Mouse (Mus musculus) fibroblast of lung, adult 2 months (primary cell): Measurements from ENCODE around the gene Reln.

Experiments used
- DNase-seq: peaks from one replicate; pipeline ENCODE4 v3.0.0-alpha.2; 2011; ENCODE audit warnings: low read depth

The Reln gene

DNA sequence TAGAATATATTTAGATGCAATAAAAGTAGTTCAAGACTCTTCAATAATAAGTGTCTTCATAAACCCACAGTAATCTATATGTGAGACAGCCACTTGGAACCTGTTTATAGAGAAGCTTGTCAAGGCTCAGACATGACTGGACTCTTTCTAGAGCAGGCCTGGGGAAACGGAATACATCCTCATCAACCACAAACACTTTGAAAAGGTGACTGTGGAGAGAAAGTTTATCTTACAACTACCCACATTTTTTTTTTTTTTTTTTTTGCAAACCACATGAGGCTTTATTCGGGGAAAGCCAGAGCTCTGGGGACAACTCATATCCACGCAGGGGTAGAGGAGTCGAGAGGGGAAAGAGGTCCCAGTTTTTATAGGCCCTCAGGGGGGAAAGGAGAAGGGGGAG is 36.6 kb downstream of the Reln start:
- DNase-seq: no peak

DNA sequence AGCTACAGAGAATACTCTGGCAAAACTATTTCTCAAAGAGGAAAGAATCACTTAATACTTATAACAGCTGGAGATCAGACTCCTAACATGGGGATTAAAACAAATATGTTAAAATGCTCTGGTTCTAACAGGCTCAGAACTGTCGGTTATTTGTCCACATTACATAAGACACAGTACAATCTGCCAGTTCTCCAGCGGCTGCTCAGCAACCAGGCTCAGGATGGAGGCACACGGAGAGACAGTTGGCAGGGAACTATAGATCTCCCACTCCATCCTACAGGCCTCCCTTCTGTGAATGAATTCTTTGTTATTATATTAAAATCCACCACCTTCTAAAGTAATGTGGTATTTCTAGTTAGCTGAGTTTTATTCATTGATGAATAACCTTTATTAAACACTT is 37.4 kb downstream of the Reln start:
- no peak for DNase-seq

DNA sequence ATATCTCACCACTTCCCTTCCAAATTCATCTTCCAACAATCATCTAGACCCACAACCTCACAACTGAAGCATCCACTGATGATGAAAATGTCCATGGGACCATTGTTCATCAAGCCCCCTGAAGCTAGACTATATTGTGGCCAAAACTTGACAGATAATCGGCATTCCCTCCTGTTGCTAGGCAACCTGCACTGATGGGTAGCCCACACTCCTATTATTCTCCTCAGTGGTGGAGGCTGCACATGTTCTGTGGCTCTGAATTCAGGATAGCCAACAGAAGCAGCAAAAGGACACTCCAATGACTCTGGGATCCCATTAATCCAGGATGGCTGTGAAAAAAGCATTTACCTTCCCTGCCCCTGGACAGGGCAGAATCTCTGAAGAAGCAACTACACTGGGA is 40.8 kb downstream of the Reln start:
- DNase-seq: no peak

DNA sequence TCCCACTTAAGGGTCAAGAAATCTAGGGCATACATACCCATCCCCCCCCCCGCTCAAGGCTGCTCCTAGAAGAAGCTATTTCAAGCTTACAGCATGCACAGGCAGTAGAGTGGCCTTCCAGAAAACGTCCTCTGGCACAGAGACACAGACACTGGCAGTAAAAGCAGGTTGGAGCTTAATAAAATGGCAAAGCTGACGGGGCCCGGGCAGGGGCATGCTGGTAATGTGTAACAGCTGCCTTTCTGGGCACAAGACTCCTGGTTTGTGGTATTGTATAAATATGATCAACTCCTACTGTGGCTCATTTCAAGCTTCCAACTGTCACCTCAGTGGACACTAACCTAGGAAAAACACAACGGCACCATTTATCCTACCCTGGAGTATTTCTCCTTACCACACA is 42.2 kb downstream of the Reln start:
- no peak for DNase-seq

DNA sequence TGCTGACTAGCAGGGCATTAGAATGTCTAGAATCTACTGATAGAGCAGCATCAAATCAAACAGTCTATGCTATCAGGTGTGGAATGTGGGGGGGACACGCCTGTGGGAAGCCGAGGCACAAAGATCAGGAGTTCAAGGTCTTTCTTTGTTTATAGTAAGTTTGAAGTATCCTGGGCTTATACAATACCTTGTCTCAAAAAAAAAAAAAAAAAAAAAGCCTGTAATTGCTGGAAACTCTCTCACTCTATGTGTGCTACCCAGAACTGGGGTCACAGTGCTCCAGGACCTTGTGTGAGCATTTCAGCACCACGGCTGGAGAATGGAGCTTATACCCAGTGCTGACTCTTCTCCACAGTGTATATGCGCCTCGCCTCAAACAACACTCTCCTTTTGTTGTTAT is 43.7 kb downstream of the Reln start:
- no peak for DNase-seq

DNA sequence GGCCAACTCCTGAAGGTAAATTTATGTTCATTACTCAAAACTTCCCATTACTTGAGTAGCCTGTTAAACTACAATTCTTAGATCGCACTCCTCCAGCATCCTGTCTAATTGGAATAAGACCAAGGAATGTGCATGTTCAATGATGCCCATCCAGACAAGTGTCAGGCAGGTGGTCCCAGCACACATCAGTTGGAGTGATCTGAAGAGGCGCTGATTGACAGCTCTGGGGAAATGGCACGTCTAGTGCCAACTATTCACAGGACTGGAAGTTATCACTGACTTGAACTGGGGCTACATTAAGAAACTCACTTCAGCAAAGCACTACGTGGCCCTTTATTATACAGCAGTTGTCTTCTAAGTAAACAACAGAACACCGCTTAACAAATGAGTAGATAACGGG is 44.5 kb downstream of the Reln start:
- DNase-seq: no peak

DNA sequence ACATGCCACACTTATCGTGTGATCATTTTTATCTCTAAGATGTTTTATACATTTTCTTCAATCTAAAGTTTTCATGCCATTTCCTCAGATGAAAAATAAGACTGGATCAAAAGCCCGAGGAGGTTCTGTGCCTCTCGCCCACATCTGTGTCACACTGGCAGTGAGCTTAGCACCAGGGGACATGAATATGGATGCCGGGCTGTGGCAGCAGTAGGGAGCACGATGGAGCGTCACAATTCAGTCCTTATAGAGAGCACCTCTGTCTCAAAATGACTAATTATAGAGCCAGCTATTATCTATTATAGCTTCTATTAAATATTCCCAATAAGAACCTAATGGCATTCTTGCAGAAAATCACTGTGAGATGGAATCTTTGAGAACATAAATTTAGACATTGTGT is 49.3 kb downstream of the Reln start:
- DNase-seq: no peak

DNA sequence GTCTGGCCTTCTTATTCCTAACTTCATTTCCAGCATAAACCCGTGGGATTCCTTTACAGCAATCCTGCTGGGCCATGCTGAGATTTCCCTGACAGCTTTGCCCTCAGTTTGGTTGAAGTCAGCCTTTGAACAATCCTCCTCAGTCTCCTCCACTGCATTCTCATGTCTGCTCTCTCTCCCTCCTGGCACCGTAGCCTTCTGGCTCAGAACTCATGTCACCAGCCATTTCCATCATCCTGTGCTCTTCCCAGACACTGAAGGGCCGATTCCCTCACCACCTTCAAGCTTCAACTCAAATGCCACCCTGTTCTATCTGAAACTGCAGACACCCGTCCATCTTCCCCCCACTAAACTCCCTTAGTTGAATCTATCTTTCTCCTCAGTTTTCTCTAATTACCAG is 53.1 kb downstream of the Reln start:
- DNase-seq: no peak

DNA sequence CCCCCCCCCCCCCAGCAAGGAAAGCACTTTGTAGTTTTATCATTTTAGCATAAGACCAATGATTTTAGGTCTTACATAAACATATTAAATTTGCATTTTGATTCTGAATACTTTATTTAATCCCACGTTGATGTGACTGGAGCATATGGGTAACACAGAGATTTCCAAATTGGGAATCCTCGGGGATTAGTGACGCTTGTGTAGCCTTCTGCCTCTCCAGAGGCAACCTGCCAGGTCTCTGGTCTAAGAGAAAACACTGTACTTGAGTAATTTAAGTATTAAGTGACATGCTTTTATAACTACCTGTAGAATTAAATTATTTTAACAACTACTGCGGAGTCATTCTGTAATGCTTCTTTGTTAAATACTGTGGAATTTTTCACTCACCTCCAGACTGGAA is 59.1 kb downstream of the Reln start:
- DNase-seq: no peak

DNA sequence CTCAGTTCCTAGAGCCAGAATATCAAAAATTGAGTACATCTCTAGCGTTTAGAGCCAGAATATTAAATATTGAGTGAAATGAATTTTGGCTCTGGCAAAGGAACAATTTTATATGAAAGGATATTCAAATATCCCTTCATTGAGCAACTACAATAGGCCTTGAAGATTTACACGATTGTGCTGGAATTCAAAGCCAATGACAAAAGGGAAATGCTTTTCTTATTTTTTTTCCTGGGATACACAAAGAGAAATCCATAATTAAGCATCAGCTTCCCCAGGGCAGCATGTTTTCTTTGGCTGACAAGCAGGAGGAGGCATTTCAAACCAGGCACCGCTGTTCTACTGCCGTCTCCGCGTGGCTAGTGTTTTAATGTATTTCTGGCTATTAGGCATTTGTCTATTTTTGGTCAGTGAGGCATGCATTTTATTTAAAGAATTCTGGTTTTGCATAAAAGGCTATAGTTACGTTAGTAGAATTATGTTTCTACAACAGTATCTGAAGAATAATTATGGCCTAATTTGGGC is 62.3 kb downstream of the Reln start:
- no peak for DNase-seq

DNA sequence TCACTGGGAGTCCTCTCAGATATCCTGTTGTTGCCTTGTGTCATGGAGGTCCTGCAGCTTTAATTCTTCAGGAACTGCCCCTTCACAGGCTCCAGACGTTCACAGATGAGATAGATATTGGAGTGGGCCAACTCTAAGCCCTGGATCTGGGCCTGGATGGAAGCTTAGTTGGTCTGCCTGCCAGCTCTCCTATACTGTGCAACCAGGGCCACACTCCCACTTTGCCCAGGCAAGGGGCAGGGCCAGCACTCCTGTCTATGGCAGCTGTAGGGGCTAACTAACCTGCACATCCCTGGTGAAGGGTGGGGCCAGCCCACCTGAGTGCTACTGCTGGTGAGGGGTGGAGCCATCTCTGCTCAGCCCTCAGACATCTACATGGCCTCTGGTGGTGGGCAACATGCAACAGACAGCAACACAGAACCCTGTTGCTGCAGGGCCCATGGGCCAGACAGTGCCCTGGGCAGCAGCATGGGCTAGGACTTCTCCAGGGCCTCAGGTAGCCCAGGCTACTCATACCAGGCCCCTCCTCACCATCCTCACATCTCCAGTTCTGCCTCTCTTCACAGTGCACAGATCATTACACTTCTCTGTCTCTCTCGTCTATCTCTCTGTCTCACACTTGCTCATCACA is 63.9 kb downstream of the Reln start:
- no peak for DNase-seq

DNA sequence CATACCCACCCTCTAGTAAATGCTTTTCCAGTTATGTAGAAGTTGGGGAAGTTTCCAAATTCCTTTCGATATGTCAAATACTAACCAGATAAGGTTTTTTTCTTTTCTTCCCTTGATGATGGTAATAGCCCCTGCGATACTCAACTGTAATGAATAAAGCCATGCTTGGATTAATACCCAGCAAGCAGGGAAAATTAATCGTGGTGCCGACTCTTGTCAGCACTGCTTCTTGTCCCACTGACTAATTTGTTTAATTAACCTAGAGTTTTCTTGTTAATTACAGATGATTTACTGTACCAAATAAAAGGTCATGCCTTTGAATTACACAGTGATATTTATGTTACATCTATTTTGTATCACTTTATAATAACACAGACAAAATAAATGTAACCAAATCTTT is 65.3 kb downstream of the Reln start:
- no peak for DNase-seq

DNA sequence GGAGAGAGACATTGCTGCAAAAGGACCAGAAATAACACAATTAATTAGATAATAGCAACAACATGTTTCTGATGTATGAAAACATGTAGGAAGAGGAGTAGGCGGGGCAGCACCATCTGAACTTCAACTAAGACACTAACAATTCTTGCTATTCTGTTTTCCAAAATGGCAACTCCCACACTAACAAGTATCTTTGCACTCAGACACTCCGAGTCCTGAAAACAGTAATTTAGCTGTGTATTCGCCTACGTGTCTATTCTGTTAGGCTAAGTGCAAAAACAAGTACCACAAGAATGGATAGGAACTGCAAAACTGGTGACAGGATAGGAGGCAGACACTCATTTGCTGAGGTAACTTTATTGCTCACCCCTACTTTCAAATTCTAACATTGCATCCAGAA is 70.4 kb downstream of the Reln start:
- DNase-seq: no peak

DNA sequence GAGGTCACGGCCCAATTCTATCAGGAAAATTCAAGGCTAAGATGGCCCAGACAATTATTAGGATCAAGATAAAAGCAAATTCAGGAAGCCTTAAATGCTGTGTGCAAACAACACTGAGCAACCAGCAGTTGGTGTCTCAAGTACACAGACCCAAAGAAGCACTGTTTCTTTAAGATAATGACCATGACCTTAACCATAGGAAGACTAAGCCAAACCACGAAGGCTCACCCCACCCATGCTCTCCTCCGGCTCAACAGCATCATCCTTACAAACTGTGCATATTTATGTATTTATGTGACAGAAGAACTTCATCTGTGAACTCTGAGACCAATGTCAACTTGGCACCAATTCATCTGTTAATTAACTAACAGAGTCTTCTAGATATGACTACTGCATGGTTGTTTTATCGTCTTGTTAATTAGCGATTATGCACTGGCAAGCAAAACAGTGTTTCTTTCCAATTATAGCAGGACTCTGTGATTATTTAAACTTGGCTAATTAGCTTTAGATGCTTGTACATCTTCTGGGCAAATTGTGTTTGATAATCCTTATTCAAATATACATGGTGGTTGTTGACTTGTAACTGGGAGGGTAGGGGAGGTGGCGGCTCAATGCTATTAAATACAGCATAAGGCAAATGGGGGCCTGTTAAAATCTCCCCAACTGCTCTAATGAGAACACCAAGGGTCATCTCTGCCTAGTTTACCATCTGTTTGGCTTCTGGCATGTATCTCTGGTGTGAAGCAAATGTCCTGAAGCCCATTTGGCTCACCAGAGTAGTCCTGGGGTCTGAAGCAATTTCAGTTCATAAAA is 77.8 kb downstream of the Reln start:
- no peak for DNase-seq

DNA sequence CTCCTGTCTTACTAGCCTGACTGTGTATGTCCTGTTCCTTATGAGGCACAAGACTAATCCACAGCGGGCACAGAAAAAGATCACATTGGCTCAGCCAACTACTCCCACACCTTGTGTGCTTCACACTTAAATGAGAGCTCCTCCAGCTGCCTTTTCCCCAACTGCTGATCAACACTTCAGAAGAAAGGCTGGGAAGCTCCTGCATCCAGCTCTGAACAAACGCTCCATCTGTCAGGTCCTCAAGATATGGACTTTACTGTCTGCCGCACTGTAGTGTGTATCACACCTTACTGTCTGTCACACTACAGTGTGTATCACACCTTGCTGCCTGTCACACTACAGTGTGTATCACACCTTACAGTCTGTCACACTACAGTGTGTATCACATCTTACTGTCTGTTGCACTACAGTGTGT is 82.1 kb downstream of the Reln start:
- DNase-seq: no peak

DNA sequence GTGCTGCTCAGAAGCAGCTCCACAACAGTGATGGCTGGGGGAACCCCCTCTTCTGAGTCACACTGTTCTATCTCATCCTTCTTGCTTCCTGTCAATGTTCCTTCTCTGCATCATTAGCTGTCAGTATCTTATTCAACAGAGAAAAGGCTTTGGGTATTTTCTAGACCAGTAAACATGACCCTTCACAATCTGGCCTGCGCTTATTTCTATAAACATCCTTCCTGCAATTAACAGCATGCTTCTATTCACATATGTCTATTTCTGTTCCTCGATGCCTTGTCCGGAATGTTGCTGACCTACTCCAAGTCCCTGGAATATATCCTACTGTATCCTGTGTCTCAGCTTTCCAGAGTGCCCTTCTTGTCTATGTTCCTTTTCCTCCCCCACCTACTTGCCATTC is 89.2 kb downstream of the Reln start:
- DNase-seq: no peak

DNA sequence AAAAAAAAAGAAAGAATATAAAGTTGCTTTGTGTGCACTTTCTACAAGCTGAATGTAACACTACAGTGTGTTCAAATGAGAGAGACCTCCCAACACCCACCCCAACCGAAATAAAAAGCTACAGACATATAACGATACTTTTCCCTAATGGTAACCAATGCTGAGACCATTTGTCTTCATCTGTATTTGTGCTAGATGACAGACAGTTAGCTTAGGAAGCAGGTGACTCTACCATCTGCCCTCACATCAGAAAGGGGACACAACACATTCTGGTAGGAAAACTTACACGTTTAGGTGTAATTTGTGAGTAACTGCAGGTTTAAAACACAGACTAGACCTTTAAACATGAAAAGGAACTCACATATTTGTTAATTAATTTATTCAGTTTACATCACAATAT is 90.6 kb downstream of the Reln start:
- no peak for DNase-seq

DNA sequence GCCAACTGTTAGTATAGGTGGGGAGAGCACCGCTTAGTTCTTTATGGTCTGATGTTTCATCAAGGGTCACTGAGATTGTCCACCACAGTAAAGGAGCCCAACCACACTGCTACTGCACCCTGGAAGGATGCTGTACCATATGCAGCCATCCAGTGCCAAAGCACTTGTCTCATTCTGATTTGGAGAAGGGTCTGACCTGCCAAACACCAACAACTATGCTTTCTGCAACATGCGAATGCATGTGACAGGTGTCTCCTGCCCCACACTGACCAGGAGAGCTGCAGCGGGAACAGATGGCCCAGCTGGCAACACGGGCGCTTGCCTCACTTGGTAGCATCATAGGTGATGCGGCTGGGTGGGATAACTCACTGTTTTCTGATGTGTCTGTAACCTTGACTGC is 91.2 kb downstream of the Reln start:
- no peak for DNase-seq

DNA sequence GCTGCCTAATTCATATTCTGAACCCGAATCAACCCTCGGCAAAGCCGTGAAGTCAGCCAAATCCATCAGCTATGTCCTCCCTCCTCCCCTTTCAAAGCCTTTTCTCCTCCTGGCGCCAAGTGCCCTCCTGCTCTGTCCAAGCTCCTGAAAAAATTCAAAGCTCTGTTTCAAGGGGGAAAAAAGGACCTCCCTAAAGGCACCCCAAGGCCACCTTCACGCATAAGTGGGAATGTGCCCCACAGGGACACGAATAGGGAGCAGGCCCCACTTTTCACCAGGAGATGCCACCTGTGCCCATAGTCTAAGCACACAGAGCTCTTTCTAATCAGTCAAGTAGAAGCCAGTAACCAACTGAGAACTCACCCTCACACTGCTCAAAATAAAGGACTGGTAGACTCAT is 96.7 kb downstream of the Reln start:
- DNase-seq: no peak

DNA sequence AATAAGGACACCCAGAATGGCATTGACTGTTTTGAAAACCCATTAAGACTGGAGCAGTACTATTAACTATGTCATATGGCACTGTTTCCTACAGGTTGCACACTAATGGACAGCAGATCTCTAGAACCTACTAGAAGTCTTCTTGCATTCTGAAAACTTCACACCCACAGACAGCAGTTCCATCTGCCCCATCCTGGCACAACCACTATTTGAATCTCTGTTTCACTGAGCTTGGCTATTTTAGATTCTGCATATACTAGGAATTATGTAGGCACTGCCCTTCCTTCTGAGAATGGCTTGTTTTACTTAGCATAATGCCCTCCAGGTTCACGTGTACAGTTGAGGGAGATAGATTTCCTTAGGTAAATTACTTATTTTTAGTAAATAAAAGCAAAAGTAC is 99.4 kb downstream of the Reln start:
- no peak for DNase-seq

DNA sequence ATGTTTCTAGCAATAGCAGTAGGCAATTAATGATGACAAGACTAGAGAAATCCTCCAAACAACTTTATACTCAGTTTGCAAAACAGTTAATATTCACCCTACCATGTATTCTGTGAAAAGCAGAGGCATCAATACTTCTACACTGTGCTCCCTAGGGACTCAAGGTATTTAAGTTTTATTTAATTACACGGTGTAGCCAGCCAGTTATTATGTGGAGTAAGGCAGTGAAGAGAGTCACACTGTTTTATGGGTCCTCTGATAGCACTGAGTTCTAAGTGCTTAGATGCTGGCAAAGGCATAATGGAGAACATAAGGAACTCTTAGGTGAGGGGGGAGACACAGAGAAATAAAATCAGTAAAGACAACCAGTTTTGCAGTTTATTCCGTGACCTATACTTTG is 101.0 kb downstream of the Reln start:
- DNase-seq: no peak

DNA sequence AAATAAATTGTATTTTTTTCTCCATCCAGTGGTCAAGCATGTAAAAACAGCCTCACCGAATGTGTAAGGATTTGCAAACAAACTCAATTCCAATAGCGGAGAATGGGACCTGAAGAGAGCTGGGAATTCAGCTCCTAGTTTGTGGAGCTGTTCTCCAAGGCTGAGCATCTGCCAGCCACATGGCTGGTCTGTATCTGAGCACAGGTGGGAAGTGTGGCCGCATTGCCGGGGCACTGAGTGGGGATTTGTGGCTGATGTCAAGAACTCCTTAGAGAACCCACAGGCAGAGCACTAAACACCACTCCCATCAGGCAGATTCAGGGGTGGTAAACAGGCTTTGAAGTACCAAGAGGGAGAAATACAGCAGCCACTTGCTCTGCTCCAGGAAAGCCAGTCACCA is 102.9 kb downstream of the Reln start:
- DNase-seq: no peak

DNA sequence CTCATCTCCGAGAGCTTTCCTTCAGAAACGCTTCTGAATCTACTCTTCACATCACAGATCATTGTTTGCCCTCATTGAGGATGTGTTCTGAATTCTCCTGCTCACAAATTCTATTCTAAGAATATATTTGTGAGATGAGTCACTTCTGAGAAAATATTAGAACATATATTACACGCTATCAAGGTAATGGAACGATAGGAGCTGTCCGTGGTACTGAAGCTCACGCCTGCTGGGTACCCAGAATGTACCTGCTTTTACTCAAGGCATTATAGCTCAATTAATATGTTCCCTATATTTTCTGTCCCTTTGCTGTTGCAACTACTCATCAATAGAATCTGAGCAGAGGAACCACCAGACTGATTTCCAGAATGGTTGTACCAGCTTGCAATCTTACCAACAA is 107.7 kb downstream of the Reln start:
- no peak for DNase-seq

DNA sequence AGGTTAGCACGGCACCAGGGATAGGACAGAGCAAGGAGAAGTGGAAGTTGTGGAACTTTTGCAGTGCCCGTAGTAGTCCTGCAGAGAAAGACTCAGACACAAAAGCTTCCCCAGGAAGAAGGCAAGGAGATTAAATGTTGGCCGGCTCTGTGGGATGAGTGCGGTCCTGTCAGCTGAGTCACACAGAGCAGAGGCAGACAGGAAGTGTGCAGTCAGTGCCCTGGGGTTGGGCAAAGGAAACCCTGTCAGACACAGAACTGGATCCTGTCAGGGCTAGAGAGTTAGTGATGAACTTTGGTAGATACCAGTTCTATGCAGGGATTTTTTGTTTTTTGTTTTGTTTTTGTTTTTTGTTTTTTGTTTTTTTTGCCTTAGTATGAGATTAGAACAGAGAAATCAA is 120.0 kb downstream of the Reln start:
- peak; percentile 9 for DNase-seq
